Mouse (Mus musculus): ENCODE results near the gene Olfr744.
"Not testable (repeated sequence)": the region's sequence is repeated elsewhere in the genome, so short reads cannot be mapped to it uniquely, and the experiment has no call there.

DNA sequence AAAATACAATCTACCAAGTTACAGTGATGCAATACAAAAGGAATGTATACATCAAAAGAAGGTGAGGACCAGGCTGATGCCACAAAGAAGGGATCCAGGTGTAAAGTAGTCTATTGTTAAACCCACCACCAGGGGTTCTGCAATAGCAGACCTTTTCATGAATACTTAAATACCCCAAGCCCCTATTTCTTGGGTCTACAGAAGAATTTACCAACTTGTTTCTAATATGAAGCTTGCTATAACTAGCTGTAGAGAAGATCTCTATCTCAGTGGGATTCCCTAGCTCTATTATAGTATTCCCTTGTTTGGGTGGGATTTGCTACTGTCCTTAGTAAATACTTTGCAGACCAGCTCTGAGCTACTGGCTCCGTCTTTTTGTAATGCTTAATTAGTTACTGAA, 41.6 kb upstream of the Olfr744 start:
- not testable (repeated sequence) for TF ChIP-seq POLR2A (IDR thresholded peaks at IDR 0.05; ENCODE audit: borderline replicate concordance, low read depth, low read length); CTCF (IDR thresholded peaks at IDR 0.05; ENCODE audit: low read depth, low read length)

Measured in bone marrow macrophage, adult 2 months (primary cell).